Mouse (Mus musculus) mesoderm, embryonic 11.5 days (tissue): ENCODE data around the gene Cldn5.
A peak's percentile ranks its signal among the peaks of the same experiment; 100 is the strongest.

ENCODE experiments used
- DNase-seq: peaks from one replicate; pipeline ENCODE4 v3.0.0-alpha.2; 2012; ENCODE audit warnings: low read depth, low spot score

Gene Cldn5

DNA sequence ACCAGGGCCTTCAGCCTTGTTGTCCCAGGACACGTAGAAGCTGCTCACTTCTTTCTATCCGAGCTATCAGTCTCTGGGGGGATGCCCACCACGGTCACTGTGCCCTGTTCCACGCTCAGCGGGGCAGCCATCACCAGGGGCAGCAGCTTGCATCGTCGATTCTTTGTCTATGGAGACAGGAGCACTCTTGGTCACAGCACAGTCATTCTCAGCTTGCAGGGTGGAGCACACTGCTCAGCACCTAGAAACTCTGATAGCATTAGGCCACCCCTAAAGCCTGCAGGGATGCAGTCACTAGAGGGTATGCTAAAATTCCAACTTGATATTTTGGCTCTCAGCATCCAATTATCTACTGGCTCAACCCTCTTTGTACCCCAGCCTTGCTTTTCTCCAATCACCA is 8.4 kb downstream of the Cldn5 start:
- no peak for DNase-seq

GRCm38 (mm10) chr16:18785485-18785884 is 8.8 kb downstream of the Cldn5 start:
- no peak for DNase-seq

- no peak for DNase-seq
These were observed 10.0 kb downstream of the Cldn5 start for GRCm38 (mm10) chr16:18786652-18787051.

DNA sequence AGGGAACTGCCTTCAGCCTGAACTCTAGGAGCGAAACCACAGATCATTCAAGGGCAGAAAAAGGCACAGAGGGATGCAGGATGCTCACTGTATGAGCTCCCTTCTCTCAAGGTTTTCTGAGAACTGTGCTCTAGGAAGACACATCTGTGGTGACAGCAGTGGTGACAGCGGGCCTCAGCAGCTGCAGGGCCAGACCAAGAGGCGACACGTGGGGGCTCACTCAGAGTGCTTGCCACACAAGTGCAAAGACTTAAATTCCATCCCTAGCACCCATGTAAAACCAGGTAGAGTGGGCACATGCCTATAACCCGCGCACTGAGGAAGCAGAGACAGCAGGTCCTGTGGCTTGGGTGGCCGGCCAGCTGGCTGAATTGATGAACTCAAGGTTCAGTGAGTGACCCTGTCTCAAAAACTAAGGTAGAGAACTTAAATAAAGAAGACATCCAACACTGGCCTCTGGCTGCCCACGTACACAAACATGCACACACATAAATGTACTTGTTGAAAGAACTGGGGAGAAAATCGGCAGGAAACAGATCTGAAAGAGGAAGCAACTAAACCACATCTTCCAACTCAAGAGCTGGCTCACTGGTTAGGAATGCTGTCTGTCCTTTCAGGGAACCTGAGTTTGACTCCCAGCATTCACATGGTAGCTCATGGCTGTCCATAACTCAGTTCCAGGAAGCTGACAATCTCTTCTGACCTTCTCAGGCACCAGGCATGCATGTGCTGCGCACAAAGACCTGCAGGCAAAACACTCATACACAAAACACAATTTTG is 12.2 kb downstream of the Cldn5 start:
- no peak for DNase-seq

DNA sequence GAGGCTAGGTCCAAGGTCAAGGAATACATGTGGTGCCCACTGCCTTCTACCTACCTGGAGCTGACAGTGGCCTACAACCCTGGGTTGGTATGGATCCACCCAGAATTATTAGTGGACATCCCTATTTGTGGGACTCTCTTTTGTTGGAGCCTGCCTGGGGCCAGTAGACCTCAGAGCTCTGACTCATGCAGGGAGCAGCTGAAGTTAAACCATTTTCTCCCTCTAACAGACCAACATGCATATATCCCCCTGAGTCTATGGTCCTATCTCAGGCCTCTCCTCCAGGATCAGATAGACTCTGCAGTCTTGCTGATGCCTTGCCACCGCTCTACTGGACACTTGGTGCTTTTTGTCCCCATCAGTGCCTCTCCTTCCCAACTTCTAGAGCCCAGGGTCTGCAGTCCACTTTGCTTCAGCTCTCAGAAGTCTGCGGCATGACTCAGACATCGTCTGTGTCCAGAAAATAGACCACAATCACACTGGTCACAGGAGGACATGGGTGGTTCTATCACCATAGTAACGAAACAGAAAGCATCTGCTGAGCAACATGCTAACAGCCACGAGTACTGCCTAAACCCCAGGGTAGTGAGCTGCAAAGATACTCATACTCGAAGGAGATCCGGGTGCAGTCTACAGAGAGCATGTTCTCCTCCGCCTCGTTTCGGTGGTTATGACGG is 18.7 kb downstream of the Cldn5 start:
- DNase-seq = no peak

- no peak for DNase-seq
These were observed 20.0 kb downstream of the Cldn5 start for GRCm38 (mm10) chr16:18796645-18797044.

DNA sequence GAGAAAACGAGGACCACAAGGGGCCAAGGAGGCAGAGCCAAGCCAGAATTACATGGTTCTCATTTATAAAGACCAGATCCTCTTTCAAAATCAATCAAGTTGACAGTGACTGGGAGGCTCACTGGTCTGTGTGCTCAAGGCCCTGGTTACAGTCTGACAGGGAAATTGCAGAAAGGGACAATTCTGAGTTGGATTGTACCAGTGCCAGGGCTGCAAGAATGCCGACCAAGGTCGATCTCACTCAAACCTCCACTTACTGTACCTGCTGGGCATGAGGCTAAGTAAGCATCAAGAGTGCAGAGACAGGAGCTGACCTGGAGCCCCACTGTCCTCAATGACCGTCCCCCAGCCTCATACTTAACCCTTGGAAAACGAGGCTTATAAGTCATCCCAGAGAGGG is 21.5 kb downstream of the Cldn5 start:
- no peak for DNase-seq

DNA sequence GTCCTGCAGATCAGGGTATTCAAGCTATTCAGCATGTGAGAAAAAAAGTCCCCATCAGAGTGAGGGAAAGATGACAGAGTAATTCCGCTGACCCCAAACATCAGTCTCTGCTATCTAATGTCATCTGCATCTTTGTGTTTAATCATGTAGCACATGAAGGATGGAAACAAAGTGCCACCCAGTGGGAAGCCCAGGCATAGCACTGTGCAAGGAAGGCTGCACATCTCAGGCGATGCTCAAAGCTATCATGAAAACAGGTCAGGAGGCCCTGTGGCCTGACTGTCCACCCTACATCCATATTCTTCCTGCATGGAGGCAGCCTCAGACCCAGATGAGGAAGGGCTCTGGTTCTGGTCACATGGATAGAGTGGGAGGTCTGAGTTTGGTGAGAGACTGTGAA is 22.2 kb downstream of the Cldn5 start:
- DNase-seq = peak; percentile 16

GRCm38 (mm10) chr16:18805746-18806145 is 29.1 kb downstream of the Cldn5 start:
- DNase-seq = no peak

DNA sequence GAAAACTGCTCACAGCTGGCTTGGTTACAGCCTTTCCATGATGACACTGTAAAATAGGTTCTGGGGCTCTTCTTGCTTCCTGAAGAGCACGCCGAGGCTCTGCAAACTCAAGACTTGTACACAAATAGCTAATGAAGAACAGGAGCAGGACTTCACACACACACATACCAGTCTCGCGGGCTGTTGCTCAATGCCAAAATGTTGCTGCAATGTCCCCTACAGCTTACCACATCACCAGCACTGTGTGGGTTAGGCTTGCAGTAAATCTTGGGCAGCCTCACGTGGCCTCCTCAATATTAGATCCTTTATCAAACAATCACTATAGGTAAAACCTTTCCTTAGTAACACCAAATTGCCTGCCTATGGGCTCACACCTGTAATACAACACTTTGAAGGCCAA is 32.4 kb downstream of the Cldn5 start:
- DNase-seq = no peak

GRCm38 (mm10) chr16:18811032-18811431 is 34.4 kb downstream of the Cldn5 start:
- DNase-seq = peak; percentile 19

GRCm38 (mm10) chr16:18811468-18812384 is 35.1 kb downstream of the Cldn5 start, which contains the start of the genes Ufd1 and Cdc45:
Gene Ufd1, plus strand, starts transcription at chr16:18811779.
Gene Cdc45, minus strand, starts transcription at chr16:18811987.
- peak; percentile 96 for DNase-seq

DNA sequence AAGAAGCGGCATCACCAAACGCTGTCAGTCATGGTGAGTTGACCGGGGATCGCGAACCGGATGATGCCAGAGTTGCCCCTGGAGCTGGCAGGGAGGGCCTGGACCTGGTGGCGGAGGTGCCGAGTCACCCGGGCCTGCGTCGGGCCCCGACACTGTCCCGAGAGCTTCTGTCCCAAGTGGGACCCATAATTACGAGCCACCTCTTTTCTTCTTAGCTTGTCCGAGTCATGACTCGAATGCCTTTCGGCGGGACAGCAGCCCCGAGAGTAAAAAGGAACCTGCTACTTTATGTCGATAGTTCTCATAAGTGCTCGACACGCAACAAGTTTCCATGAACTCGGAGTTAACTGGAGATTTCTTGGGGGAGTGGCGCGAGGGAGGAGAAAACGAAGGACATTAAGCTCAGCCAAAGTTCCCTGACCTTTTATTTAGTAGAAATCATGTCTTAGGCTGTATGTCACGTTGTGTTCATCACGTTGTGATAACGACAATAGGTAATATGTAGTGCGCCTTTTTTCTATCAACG is 35.8 kb downstream of the Cldn5 start:
- no peak for DNase-seq

- no peak for DNase-seq
These were observed 45.7 kb downstream of the Cldn5 start for GRCm38 (mm10) chr16:18822356-18822755.

- DNase-seq = no peak
These were observed 46.3 kb downstream of the Cldn5 start for GRCm38 (mm10) chr16:18822925-18823324.
